Mouse (Mus musculus) lung, embryonic 14.5 days (tissue): ENCODE data around the gene Slc44a2. TPM values are rescaled to one million over a fixed set of nuclear protein-coding genes. Genes with fewer than 3 reads are reported as not detected.
A peak's percentile ranks its signal among the peaks of the same experiment; 100 is the strongest.

Experiments
- ATAC-seq: fragments of 200-750 bp; cut with Nextera tagmentation; 2 replicates; pipeline ENCODE4 v1.8.0; 2017; ENCODE audit warnings: mild to moderate bottlenecking, moderate TSS enrichment, moderate library complexity; ENCODE audit not compliant: insufficient read depth
- DNase-seq: peaks from one replicate; pipeline ENCODE4 v3.0.0-alpha.2; 2015
- H3K27ac ChIP-seq: fragments of 300-500 bp; sonication (generic); 2 replicates; pipeline ENCODE4 v1.5.1; 2014; ENCODE audit warnings: low read depth, mild to moderate bottlenecking, moderate library complexity
- H3K27me3 ChIP-seq: fragments of 300-500 bp; sonication (generic); 2 replicates; pipeline ENCODE4 v1.6.1; 2014; ENCODE audit warnings: low read length, control low read depth; ENCODE audit not compliant: insufficient read depth
- H3K36me3 ChIP-seq: fragments of 300-500 bp; sonication (generic); 2 replicates; pipeline ENCODE4 v1.6.1; 2014; ENCODE audit warnings: control low read depth; ENCODE audit not compliant: insufficient read depth
- H3K4me1 ChIP-seq: fragments of 300-500 bp; sonication (generic); 2 replicates; pipeline ENCODE4 v1.6.1; 2014; ENCODE audit warnings: antibody characterized with exemption, control low read depth; ENCODE audit not compliant: insufficient read depth
- H3K4me2 ChIP-seq: fragments of 300-500 bp; sonication (generic); 2 replicates; pipeline ENCODE4 v1.6.1; 2014; ENCODE audit warnings: mild to moderate bottlenecking
- H3K4me3 ChIP-seq: fragments of 300-500 bp; sonication (generic); 2 replicates; pipeline ENCODE4 v1.5.1; 2014; ENCODE audit warnings: low read depth, low read length
- H3K9ac ChIP-seq: fragments of 300-500 bp; sonication (generic); 2 replicates; pipeline ENCODE4 v1.6.1; 2014
- H3K9me3 ChIP-seq: fragments of 300-500 bp; sonication (generic); 2 replicates; pipeline ENCODE4 v1.6.1; 2016; ENCODE audit warnings: low read depth, low read length, control low read depth
- CTCF ChIP-seq: IDR thresholded peaks from 2 replicates; pipeline ENCODE4 v1.5.1; 2016; ENCODE audit warnings: antibody characterized with exemption, low read depth
- WGBS: fragments of 180-500 bp; shearing (Covaris S2); extraction: QIAGEN DNeasy Blood & Tissue Kit; methylation state at CpG from one replicate; pipeline ENCODE4 v1.1.7; 2014; 5-methylcytosine and 5-hydroxymethylcytosine counted together
- polyA plus RNA-seq: library from polyadenylated mRNA; unstranded; fragments of >200 nt; fragmentation: Nextera tagmentation; extraction: Ambion mirVana; gene quantifications from 2 replicates; pipeline ENCODE4 v1.2.1, GENCODE M21; 2014

The Slc44a2 gene
- polyA plus RNA-seq, 1 experiment from 2014 or later, result 122 TPM

- DNase-seq (no peak), ATAC-seq (no peak)
- peaks cover 98% of the 10 kb centered on the region for H3K36me3 ChIP-seq
- TF ChIP-seq CTCF, result no peak
- H3K9me3 ChIP-seq, result no peaks in the 10 kb centered on the region
- H3K4me3 ChIP-seq, result no peak overlapping the region
- no peak overlapping the region for H3K9ac ChIP-seq
- H3K4me2 ChIP-seq, result no peak overlapping the region
- H3K27ac ChIP-seq, result no peak overlapping the region
- no peaks in the 10 kb centered on the region for H3K4me1 ChIP-seq
- 80% methylated on average over 12 of the region's 12 CpGs for WGBS
- no peaks in the 10 kb centered on the region for H3K27me3 ChIP-seq
Measured at GRCm38 (mm10) chr9:21275727-21276126, 44.8 kb upstream of the Slc44a2 start.

- 80% methylated on average over 8 of the region's 8 CpGs for WGBS
- Histone ChIP-seq H3K4me2 (no peak overlapping the region), H3K9me3 (no peaks in the 10 kb centered on the region), H3K27me3 (no peaks in the 10 kb centered on the region), H3K27ac (no peak overlapping the region), H3K9ac (no peak overlapping the region), H3K36me3 (peaks cover 98% of the 10 kb centered on the region), H3K4me1 (no peaks in the 10 kb centered on the region), H3K4me3 (no peak overlapping the region)
- ATAC-seq (no peak), DNase-seq (no peak)
- TF ChIP-seq CTCF, result no peak
Measured at GRCm38 (mm10) chr9:21276307-21276706, 44.2 kb upstream of the Slc44a2 start.

GRCm38 (mm10) chr9:21277776-21278175 lies 42.7 kb upstream of the Slc44a2 start:
- peaks cover 97% of the 10 kb centered on the region for H3K36me3 ChIP-seq
- DNase-seq, result peak; percentile 27
- 88% methylated on average over 5 of the region's 5 CpGs for WGBS
- H3K4me1 ChIP-seq, result no peaks in the 10 kb centered on the region
- H3K27ac ChIP-seq, result no peak overlapping the region
- H3K4me3 ChIP-seq, result no peak overlapping the region
- no peak overlapping the region for H3K4me2 ChIP-seq
- H3K9me3 ChIP-seq, result no peaks in the 10 kb centered on the region
- no peak for ATAC-seq
- TF ChIP-seq CTCF, result no peak
- H3K27me3 ChIP-seq, result no peaks in the 10 kb centered on the region
- H3K9ac ChIP-seq, result no peak overlapping the region

- Histone ChIP-seq H3K9ac (no peak overlapping the region), H3K4me2 (no peak overlapping the region), H3K36me3 (peaks cover 59% of the 10 kb centered on the region), H3K27me3 (no peaks in the 10 kb centered on the region), H3K4me1 (peaks cover 12% of the 10 kb centered on the region; the same call in 1 of the 2 replicates), H3K9me3 (no peaks in the 10 kb centered on the region), H3K27ac (no peak overlapping the region), H3K4me3 (no peak overlapping the region)
- no peak for DNase-seq
- TF ChIP-seq CTCF, result peak; percentile 37
- 89% methylated on average over 5 of the region's 5 CpGs for WGBS
- ATAC-seq, result no peak
Measured at GRCm38 (mm10) chr9:21283591-21283990, 36.9 kb upstream of the Slc44a2 start.

GRCm38 (mm10) chr9:21283994-21284393 lies 36.5 kb upstream of the Slc44a2 start:
- Histone ChIP-seq H3K4me2 (no peak overlapping the region), H3K4me1 (peaks cover 12% of the 10 kb centered on the region; the same call in 1 of the 2 replicates), H3K27ac (no peak overlapping the region), H3K36me3 (peaks cover 55% of the 10 kb centered on the region), H3K27me3 (no peaks in the 10 kb centered on the region), H3K9me3 (no peaks in the 10 kb centered on the region), H3K9ac (no peak overlapping the region), H3K4me3 (no peak overlapping the region)
- no peak for DNase-seq
- WGBS, result 74% methylated on average over 3 of the region's 3 CpGs
- no peak for ATAC-seq
- no peak for TF ChIP-seq CTCF

GRCm38 (mm10) chr9:21286753-21287152 lies 33.7 kb upstream of the Slc44a2 start:
- Histone ChIP-seq H3K36me3 (peaks cover 27% of the 10 kb centered on the region), H3K27ac (no peak overlapping the region), H3K4me3 (peak overlapping the region; percentile 82), H3K9ac (peak overlapping the region; percentile 72), H3K27me3 (no peaks in the 10 kb centered on the region), H3K4me2 (peak overlapping the region; percentile 75), H3K4me1 (peaks cover 21% of the 10 kb centered on the region; the same call in 1 of the 2 replicates), H3K9me3 (no peaks in the 10 kb centered on the region)
- DNase-seq, result no peak
- WGBS, result 59% methylated on average over 3 of the region's 3 CpGs
- no peak for TF ChIP-seq CTCF
- no peak for ATAC-seq

- DNase-seq, result peak; percentile 99
- peaks cover 21% of the 10 kb centered on the region; the same call in 1 of the 2 replicates for H3K4me1 ChIP-seq
- under 1% methylated on average over 59 of the region's 59 CpGs for WGBS
Measured at GRCm38 (mm10) chr9:21287571-21288402, 32.7 kb upstream of the Slc44a2 start, which contains the start of gene Kri1. Kri1 (minus strand) TSS chr9:21287969.

More at GRCm38 (mm10) chr9:21287571-21288402, 32.7 kb upstream of the Slc44a2 start, which contains the start of gene Kri1:
- H3K36me3 ChIP-seq, result peaks cover 18% of the 10 kb centered on the region
- TF ChIP-seq CTCF, result 0 out of 2 replicates have a peak, but pooled peaks have one; percentile 10
- ATAC-seq, result peak; percentile 59
- H3K9me3 ChIP-seq, result no peaks in the 10 kb centered on the region
- peak within 1 kb of the TSS; percentile 82 for H3K4me3 ChIP-seq
- H3K27me3 ChIP-seq, result no peaks in the 10 kb centered on the region
- peak within 1 kb of the TSS; percentile 88 for H3K27ac ChIP-seq
- H3K4me2 ChIP-seq, result peak within 1 kb of the TSS; percentile 75
- H3K9ac ChIP-seq, result peak within 1 kb of the TSS; percentile 72
